Mouse (Mus musculus) hindbrain, embryonic 16.5 days (tissue): ENCODE data around the gene Mllt10. TPM values are rescaled to one million over a fixed set of nuclear protein-coding genes. Genes with fewer than 3 reads are reported as not detected.
A peak's percentile ranks its signal among the peaks of the same experiment; 100 is the strongest.

Experiments used
- ATAC-seq: fragments of 200-750 bp; cut with Nextera tagmentation; 2 replicates; pipeline ENCODE4 v1.8.0; 2017; ENCODE audit warnings: moderate TSS enrichment, moderate library complexity
- H3K27ac ChIP-seq: fragments of 300-500 bp; sonication (generic); 2 replicates; pipeline ENCODE4 v1.5.1; 2014; ENCODE audit warnings: low read depth, mild to moderate bottlenecking, control low read depth, low read length, moderate library complexity
- H3K27me3 ChIP-seq: fragments of 300-500 bp; sonication (generic); replicated peaks from 2 replicates; pipeline ENCODE4 v1.6.1; 2014; ENCODE audit warnings: low read length; ENCODE audit not compliant: control insufficient read depth, insufficient read depth
- H3K36me3 ChIP-seq: fragments of 300-500 bp; sonication (generic); 2 replicates; pipeline ENCODE4 v1.6.1; 2014; ENCODE audit warnings: mild to moderate bottlenecking, low read length, moderate library complexity, mixed read lengths; ENCODE audit not compliant: control insufficient read depth, insufficient read depth
- H3K4me1 ChIP-seq: fragments of 300-500 bp; sonication (generic); 2 replicates; pipeline ENCODE4 v1.6.1; 2014; ENCODE audit warnings: low read depth, low read length; ENCODE audit not compliant: control insufficient read depth, insufficient read depth
- H3K4me2 ChIP-seq: fragments of 300-500 bp; sonication (generic); 2 replicates; pipeline ENCODE4 v1.6.1; 2014; ENCODE audit warnings: mild to moderate bottlenecking, low read length, control low read depth, moderate library complexity
- H3K4me3 ChIP-seq: fragments of 300-500 bp; sonication (generic); 2 replicates; pipeline ENCODE4 v1.5.1; 2014; ENCODE audit warnings: mild to moderate bottlenecking, low read length, control low read depth, moderate library complexity
- H3K9ac ChIP-seq: fragments of 300-500 bp; sonication (generic); 2 replicates; pipeline ENCODE4 v1.6.1; 2014; ENCODE audit warnings: low read depth, mild to moderate bottlenecking, control low read depth, low read length, moderate library complexity
- H3K9me3 ChIP-seq: fragments of 300-500 bp; sonication (generic); 2 replicates; pipeline ENCODE4 v1.6.1; 2014; ENCODE audit warnings: mild to moderate bottlenecking, low read length, moderate library complexity; ENCODE audit not compliant: control insufficient read depth
- WGBS: fragments of 180-500 bp; shearing (Covaris S2); extraction: QIAGEN DNeasy Blood & Tissue Kit; methylation state at CpG from one replicate; pipeline ENCODE4 v1.1.7; 2014; 5-methylcytosine and 5-hydroxymethylcytosine counted together
- polyA plus RNA-seq: library from polyadenylated mRNA; unstranded; fragments of >200 nt; fragmentation: Nextera tagmentation; extraction: Ambion mirVana; gene quantifications from 2 replicates; pipeline ENCODE4 v1.2.1, GENCODE M21; 2015

Mllt10 gene
- 37.5 and 42.9 TPM in 2 replicates for polyA plus RNA-seq

DNA sequence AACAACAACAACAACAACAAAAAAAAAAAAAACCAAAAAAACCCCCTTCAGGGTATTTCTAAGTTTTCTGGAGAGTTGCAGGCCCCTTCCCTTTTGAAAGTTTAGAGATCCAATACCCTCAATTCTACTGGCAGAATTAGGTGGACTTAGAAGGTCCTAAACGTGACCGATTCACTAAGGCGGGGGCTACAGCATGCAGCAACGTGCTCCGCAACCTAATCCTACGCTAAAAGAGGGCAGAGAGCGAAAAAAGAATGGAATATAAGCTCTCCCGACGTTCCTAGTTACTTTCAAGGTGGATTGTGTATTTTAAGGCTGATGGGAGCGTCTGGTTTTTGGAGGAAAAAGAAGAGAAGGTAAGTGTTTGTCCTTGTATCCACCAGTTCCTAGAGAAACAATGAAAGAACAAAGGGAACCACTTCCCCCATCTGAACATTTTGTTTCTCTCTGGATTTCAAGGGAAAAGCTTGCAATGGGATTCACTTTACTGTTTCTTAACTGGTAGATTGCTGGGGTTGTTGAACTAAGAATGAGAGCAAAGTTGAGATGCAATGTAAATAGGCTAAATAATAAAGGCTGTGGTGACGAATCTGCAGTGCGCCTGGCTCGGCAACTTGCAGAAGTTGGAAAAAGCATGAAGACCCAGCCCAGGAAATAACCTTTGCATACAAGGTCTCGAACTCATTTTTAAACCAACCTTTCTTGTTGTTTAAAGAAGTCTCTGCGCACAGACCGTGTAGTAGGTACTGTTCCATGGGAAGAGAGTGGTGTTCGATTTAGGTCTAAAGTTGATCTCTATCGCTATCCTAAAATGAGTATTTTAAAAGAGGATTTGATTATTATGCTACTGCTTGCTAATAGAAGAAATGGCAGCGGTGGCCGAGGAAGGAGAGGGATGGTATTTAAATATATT, at the start of gene Mllt10:
Gene Mllt10 (plus strand): TSS at position 222 of the 913 bp plus-strand sequence.
- Histone ChIP-seq H3K4me1 (peaks cover 8% of the 10 kb centered on the region), H3K4me3 (peak within 1 kb of the TSS; percentile 70), H3K9ac (peak within 1 kb of the TSS; percentile 73), H3K36me3 (no peaks in the 10 kb centered on the region), H3K27ac (peak within 1 kb of the TSS; percentile 94), H3K4me2 (peak within 1 kb of the TSS; percentile 81), H3K27me3 (no peaks in the 10 kb centered on the region), H3K9me3 (no peaks in the 10 kb centered on the region)
- WGBS = 9% methylated on average over 20 of the region's 20 CpGs
- no peak for ATAC-seq

DNA sequence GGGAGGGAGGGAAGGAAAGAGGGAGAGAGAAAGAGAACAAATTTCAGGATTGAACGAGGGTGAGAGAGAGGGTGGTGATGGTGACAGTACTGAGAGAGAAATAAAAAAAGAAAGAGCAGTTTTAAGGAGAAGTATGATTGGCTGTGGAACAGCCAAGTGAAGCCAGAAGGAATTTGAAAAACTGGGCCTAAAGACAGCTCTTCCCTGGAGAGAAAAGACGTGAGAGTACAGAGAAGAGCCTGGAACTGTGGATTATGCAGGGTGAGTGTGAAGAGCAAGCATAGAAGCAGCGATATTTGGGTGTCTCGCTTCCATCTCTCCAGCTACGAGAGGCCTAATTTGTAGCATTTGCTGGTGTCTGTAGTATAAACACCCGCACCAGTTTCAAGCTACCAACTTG, 43.8 kb upstream of the Mllt10 start:
- no peak for ATAC-seq
- no peaks in the 10 kb centered on the region for H3K4me1 ChIP-seq
- H3K9ac ChIP-seq = no peak overlapping the region
- no peak overlapping the region for H3K27ac ChIP-seq
- no peaks in the 10 kb centered on the region for H3K9me3 ChIP-seq
- no peaks in the 10 kb centered on the region for H3K27me3 ChIP-seq
- H3K36me3 ChIP-seq = no peaks in the 10 kb centered on the region
- H3K4me3 ChIP-seq = no peak overlapping the region
- WGBS = 85% methylated on average over 6 of the region's 6 CpGs
- no peak overlapping the region for H3K4me2 ChIP-seq

DNA sequence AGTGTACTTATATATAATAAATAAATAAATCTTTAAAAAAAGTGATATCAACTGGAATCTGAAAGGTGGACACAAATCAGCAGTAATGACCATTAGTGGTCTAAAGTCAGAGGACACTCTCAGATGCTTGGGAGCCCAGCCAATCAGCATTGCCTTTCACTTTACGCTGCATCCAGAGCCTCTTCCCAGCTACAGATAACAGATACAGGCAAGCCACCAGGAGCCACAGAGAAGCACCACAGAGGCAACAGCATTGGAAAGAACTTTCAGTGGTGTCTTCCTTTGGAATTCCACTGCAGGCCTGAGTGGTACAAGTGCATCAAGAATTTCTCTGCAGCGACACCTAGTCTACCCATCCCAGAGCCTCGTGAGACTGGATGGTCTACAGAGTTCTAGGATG, 42.2 kb upstream of the Mllt10 start:
- no peaks in the 10 kb centered on the region for H3K9me3 ChIP-seq
- no peaks in the 10 kb centered on the region for H3K4me1 ChIP-seq
- ATAC-seq = no peak
- H3K36me3 ChIP-seq = no peaks in the 10 kb centered on the region
- no peak overlapping the region for H3K27ac ChIP-seq
- no peaks in the 10 kb centered on the region for H3K27me3 ChIP-seq
- WGBS = 95% methylated on average over 3 of the region's 3 CpGs
- no peak overlapping the region for H3K9ac ChIP-seq
- no peak overlapping the region for H3K4me3 ChIP-seq
- no peak overlapping the region for H3K4me2 ChIP-seq

DNA sequence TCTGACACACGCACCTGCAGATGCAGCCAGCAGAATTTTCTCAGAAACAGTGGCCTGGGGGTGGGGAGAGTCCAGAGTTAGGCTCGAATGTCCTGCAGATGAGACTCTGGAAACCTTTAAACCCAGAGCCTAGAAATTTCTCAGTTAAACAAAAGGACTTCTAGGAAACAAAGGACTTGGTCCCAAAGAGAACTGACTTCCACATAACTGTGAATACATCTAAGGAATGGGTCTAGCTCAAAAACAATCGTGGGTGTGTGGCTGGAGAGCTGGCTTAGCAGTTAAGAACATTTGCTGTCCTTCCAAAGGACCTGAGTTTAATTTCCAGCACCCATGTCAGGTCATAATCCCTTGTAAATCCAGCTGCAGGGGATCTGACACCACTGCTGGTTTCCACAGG, 39.5 kb upstream of the Mllt10 start:
- ATAC-seq = no peak
- H3K4me1 ChIP-seq = no peaks in the 10 kb centered on the region
- 55% methylated on average over 3 of the region's 3 CpGs for WGBS
- no peaks in the 10 kb centered on the region for H3K9me3 ChIP-seq
- H3K4me3 ChIP-seq = no peak overlapping the region
- H3K27me3 ChIP-seq = no peaks in the 10 kb centered on the region
- H3K36me3 ChIP-seq = no peaks in the 10 kb centered on the region
- H3K27ac ChIP-seq = no peak overlapping the region
- no peak overlapping the region for H3K4me2 ChIP-seq
- no peak overlapping the region for H3K9ac ChIP-seq

DNA sequence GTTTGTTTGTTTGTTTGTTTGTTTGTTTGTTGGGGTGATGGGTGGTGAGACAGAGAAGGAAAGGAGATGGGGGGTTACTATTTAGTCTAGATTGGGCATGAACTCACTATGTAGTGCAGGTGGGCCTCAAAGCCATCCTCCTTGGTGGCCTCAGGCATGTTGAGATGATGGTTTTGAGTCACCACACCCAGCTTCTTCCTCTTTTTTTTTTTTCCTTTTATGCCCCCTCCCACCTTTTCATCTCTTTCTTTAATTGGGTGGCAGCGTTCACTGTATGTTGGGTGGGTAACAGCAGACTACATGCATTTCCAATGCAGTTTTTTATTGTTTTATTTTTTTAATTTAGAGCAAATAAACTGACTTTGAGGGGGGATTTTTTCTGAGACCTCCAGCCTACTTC, 38.4 kb upstream of the Mllt10 start:
- H3K36me3 ChIP-seq = no peaks in the 10 kb centered on the region
- no peaks in the 10 kb centered on the region for H3K4me1 ChIP-seq
- no peak for ATAC-seq
- H3K27me3 ChIP-seq = no peaks in the 10 kb centered on the region
- WGBS = 94% methylated on average over 1 of the region's 1 CpGs
- no peak overlapping the region for H3K4me3 ChIP-seq
- H3K9ac ChIP-seq = no peak overlapping the region
- H3K27ac ChIP-seq = no peak overlapping the region
- no peaks in the 10 kb centered on the region for H3K9me3 ChIP-seq
- H3K4me2 ChIP-seq = no peak overlapping the region

DNA sequence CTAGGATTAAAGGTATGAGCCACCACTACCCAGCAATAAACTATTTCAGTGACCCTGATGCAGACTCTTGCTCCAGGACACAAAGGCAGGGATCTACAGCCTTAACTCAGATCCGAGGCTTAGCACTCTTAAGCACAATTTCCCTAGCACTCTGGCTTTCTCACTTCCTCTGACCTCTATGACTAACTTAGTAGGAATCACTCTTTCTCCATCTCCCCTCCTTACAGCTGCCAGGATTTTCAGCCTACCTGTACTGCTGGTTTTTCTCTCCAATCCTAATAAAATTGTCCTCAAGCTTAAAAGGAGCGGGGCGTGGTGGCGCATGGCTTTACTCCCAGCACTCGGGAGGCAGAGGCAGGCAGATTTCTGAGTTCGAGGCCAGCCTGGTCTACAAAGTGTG, 37.7 kb upstream of the Mllt10 start:
- Histone ChIP-seq H3K27ac (no peak overlapping the region), H3K27me3 (no peaks in the 10 kb centered on the region), H3K4me2 (no peak overlapping the region), H3K9ac (no peak overlapping the region), H3K9me3 (no peaks in the 10 kb centered on the region), H3K4me1 (no peaks in the 10 kb centered on the region), H3K36me3 (no peaks in the 10 kb centered on the region), H3K4me3 (no peak overlapping the region)
- 97% methylated on average over 6 of the region's 6 CpGs for WGBS
- no peak for ATAC-seq

DNA sequence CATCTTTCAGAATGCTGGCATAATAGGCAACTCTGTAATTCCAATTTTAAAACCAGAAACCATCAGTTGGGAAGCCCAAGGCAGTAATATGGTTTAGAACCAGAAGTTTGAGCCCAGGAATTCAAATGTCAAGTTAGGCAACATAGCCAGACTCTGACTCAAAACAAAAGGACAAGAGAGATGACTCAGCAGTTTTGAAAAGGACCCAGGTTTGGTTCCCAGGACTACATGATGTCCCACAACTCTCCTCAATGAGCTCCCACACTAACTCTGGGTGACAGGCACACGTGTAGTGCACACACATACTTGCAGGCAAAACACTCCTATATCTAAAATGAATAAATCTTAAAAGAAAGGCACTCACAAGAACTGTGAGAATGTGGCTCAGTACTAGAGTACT, 35.9 kb upstream of the Mllt10 start:
- Histone ChIP-seq H3K27ac (no peak overlapping the region), H3K36me3 (no peaks in the 10 kb centered on the region), H3K4me2 (no peak overlapping the region), H3K27me3 (no peaks in the 10 kb centered on the region), H3K4me1 (no peaks in the 10 kb centered on the region), H3K9me3 (no peaks in the 10 kb centered on the region), H3K4me3 (no peak overlapping the region), H3K9ac (no peak overlapping the region)
- ATAC-seq = no peak
- WGBS = 83% methylated on average over 1 of the region's 1 CpGs

DNA sequence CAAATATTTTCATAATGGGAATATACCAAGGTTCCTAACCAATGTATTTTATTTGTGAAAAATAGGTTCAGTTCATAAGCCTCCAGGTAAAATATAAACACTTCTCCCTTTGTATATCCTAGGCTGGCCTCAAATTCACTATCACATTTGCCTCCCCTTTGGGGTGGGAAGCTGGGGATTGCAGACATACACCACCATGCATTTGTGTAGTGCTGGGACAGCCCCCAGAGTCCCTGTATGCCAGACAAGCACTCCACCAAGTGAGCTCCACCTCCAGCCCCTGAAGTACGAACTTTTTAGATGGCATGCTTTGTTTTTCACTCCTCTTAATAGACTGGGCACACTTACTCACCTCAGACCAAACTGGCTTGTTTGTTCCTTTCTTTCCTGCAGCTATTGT, 32.2 kb upstream of the Mllt10 start:
- Histone ChIP-seq H3K9ac (no peak overlapping the region), H3K27ac (no peak overlapping the region), H3K4me1 (peaks cover 11% of the 10 kb centered on the region), H3K9me3 (no peaks in the 10 kb centered on the region), H3K36me3 (no peaks in the 10 kb centered on the region), H3K4me2 (no peak overlapping the region), H3K27me3 (no peaks in the 10 kb centered on the region), H3K4me3 (no peak overlapping the region)
- WGBS = 41% methylated on average over 1 of the region's 1 CpGs
- ATAC-seq = no peak

DNA sequence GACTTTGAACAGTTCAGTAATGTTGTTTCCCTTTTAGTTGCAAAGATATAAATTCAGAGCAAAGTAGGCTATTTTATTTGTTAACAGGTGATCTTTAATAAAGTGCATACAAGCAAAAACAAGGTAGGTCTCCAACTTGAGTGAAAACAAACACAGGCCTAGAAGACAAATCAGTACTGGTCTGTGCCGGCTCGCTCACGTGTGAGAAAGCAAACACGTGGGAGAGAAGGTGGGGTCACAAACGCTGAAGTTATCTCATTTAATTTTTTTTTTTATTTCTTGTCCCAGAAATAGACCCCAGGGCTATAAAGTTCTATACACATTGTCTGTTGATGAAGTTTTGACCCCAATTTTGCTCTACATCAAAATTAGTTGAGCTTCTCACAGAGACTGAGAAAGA, 29.9 kb upstream of the Mllt10 start:
- Histone ChIP-seq H3K27ac (no peak overlapping the region), H3K27me3 (no peaks in the 10 kb centered on the region), H3K4me1 (peaks cover 11% of the 10 kb centered on the region), H3K4me3 (no peak overlapping the region), H3K4me2 (peak overlapping the region; percentile 80; the same call in 1 of the 2 replicates), H3K36me3 (no peaks in the 10 kb centered on the region), H3K9me3 (no peaks in the 10 kb centered on the region), H3K9ac (no peak overlapping the region)
- 28% methylated on average over 5 of the region's 5 CpGs for WGBS
- no peak for ATAC-seq
